Mouse (Mus musculus) lung, postnatal 0 days (tissue): ENCODE measurements at regions not wholly inside any gene's neighbourhood (a gene's known extent, or its start where the extent isn't known, plus 50 kb on each side); places are given as distances from the start of the nearest gene placed in this dataset.

Experiments
- ATAC-seq: fragments of 200-750 bp; cut with Nextera tagmentation; 2 replicates; pipeline ENCODE4 v1.8.0; 2017; ENCODE audit warnings: moderate library complexity
- DNase-seq: peaks from one replicate; pipeline ENCODE4 v3.0.0-alpha.2; 2016; ENCODE audit warnings: low spot score
- H3K27ac ChIP-seq: fragments of 300-500 bp; sonication (generic); 2 replicates; pipeline ENCODE4 v1.5.1; 2014; ENCODE audit warnings: antibody characterized with exemption, mild to moderate bottlenecking, low read length, mixed read lengths
- H3K27me3 ChIP-seq: fragments of 300-500 bp; sonication (generic); replicated peaks from 2 replicates; pipeline ENCODE4 v1.6.1; 2014; ENCODE audit warnings: low read length, mixed read lengths; ENCODE audit not compliant: insufficient read depth
- H3K36me3 ChIP-seq: fragments of 300-500 bp; sonication (generic); 2 replicates; pipeline ENCODE4 v1.6.1; 2014; ENCODE audit warnings: low read length, mixed read lengths; ENCODE audit not compliant: insufficient read depth
- H3K4me1 ChIP-seq: fragments of 300-500 bp; sonication (generic); 2 replicates; pipeline ENCODE4 v1.6.1; 2014; ENCODE audit warnings: antibody characterized with exemption, low read depth, low read length, mixed read lengths; ENCODE audit not compliant: insufficient read depth
- H3K4me2 ChIP-seq: fragments of 300-500 bp; sonication (generic); replicated peaks from 2 replicates; pipeline ENCODE4 v1.6.1; 2014; ENCODE audit warnings: low read depth, mild to moderate bottlenecking, low read length, moderate library complexity, mixed read lengths
- H3K4me3 ChIP-seq: fragments of 300-500 bp; sonication (generic); 2 replicates; pipeline ENCODE4 v1.5.1; 2014; ENCODE audit warnings: low read depth, low read length
- H3K9ac ChIP-seq: fragments of 300-500 bp; sonication (generic); replicated peaks from 2 replicates; pipeline ENCODE4 v1.6.1; 2014; ENCODE audit warnings: low read depth, mild to moderate bottlenecking
- H3K9me3 ChIP-seq: fragments of 300-500 bp; sonication (generic); 2 replicates; pipeline ENCODE4 v1.6.1; 2016; ENCODE audit warnings: low read length, mixed read lengths
- CTCF ChIP-seq: IDR thresholded peaks from 2 replicates; pipeline ENCODE4 v1.5.1; 2016; ENCODE audit warnings: antibody characterized with exemption, mild to moderate bottlenecking
- EP300 ChIP-seq: IDR thresholded peaks from 2 replicates; pipeline ENCODE4 v1.6.1; 2016; ENCODE audit warnings: antibody characterized with exemption, mild to moderate bottlenecking, control low read depth
- WGBS: fragments of 180-500 bp; shearing (Covaris S2); extraction: QIAGEN DNeasy Blood & Tissue Kit; methylation state at CpG from one replicate; pipeline ENCODE4 v1.1.7; 2014; 5-methylcytosine and 5-hydroxymethylcytosine counted together

- no peak overlapping the region for H3K27ac ChIP-seq
- H3K27me3 ChIP-seq = no peaks in the 10 kb centered on the region
- H3K4me2 ChIP-seq = no peak overlapping the region
- no peak overlapping the region for H3K9ac ChIP-seq
- TF ChIP-seq EP300 (no peak), CTCF (no peak)
- no peaks in the 10 kb centered on the region for H3K9me3 ChIP-seq
- DNase-seq (no peak), ATAC-seq (no peak)
- H3K4me3 ChIP-seq = no peak overlapping the region
- H3K4me1 ChIP-seq = no peaks in the 10 kb centered on the region
- WGBS = 80% methylated on average over 7 of the region's 7 CpGs
- no peaks in the 10 kb centered on the region for H3K36me3 ChIP-seq
These were observed 57.8 kb upstream of the Cry1 start for GRCm38 (mm10) chr10:85242701-85243100.

DNA sequence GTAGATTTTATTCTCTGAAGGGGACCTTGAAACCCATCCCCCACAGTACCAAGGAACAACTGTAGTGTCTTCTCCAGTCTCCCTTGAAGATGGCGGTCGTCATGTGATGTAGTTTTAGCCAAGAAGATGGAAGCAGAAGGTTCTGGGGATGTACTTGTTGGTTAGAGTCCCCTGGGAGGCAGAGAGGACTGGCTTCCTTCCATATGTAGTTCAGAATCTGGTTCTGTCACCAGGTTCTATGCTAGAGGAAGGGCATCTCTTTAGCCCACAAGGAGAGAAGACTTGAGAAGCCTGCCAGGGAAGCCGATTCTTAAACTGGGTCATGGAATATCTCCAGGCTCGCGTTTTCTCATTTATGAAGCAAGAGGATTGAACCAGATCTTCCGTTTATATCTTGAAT, 58.7 kb upstream of the Cry1 start:
- DNase-seq (no peak), ATAC-seq (no peak)
- no peak overlapping the region for H3K9ac ChIP-seq
- H3K9me3 ChIP-seq = no peaks in the 10 kb centered on the region
- 86% methylated on average over 6 of the region's 6 CpGs for WGBS
- no peak for TF ChIP-seq CTCF
- no peak for TF ChIP-seq EP300
- H3K27ac ChIP-seq = no peak overlapping the region
- H3K4me3 ChIP-seq = no peak overlapping the region
- H3K36me3 ChIP-seq = no peaks in the 10 kb centered on the region
- no peaks in the 10 kb centered on the region for H3K4me1 ChIP-seq
- no peaks in the 10 kb centered on the region for H3K27me3 ChIP-seq
- H3K4me2 ChIP-seq = no peak overlapping the region

DNA sequence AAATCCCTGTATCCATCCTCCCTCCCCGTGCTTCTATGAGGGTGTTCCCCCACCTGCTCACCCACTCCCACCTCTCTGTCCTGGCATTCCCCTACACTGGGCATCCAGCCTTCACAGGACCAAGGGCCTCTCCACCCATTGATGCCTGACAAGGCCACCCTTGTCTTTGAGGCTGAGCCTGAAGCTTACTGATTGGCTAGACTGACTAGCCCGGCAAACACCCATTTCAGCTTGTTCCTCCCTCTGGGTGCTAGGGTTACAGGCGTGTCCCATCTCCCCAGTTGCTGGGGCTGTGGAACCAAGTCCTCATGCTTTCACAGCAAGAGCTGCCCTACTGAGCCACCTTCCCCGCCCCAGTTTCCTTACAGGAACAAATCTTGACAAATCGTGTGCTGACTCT, 80.9 kb upstream of the Cry1 start:
- no peak overlapping the region for H3K9ac ChIP-seq
- no peak overlapping the region for H3K4me2 ChIP-seq
- no peaks in the 10 kb centered on the region for H3K4me1 ChIP-seq
- H3K4me3 ChIP-seq = no peak overlapping the region
- 22% methylated on average over 5 of the region's 5 CpGs for WGBS
- no peaks in the 10 kb centered on the region for H3K27me3 ChIP-seq
- H3K27ac ChIP-seq = no peak overlapping the region
- TF ChIP-seq CTCF (no peak), EP300 (no peak)
- ATAC-seq (no peak), DNase-seq (no peak)
- no peaks in the 10 kb centered on the region for H3K36me3 ChIP-seq
- no peaks in the 10 kb centered on the region for H3K9me3 ChIP-seq

DNA sequence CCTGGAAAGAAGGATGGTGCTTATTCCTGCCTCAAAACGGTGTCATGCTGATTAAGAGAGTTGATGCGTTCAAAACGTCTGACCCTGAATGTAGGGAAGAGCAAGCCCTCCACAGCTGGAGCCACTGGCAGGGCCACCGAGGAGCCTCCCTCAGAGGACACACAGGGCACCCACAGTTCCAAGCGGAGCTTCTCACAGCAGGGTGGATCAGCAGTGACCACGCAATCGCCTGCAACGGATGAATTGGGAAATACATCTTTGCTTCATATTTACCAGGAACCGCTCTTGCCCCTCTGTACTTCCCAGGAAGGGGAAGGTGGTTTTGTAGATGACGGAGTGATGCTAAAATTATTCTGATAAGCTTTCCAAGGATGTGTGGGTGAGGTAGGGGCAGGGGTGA, 81.3 kb upstream of the Cry1 start:
- ATAC-seq (no peak), DNase-seq (no peak)
- H3K9ac ChIP-seq = no peak overlapping the region
- no peak overlapping the region for H3K4me3 ChIP-seq
- H3K4me1 ChIP-seq = no peaks in the 10 kb centered on the region
- no peak overlapping the region for H3K4me2 ChIP-seq
- WGBS = 19% methylated on average over 10 of the region's 10 CpGs
- TF ChIP-seq EP300 (no peak), CTCF (no peak)
- no peaks in the 10 kb centered on the region for H3K36me3 ChIP-seq
- no peaks in the 10 kb centered on the region for H3K9me3 ChIP-seq
- no peaks in the 10 kb centered on the region for H3K27me3 ChIP-seq
- H3K27ac ChIP-seq = no peak overlapping the region

DNA sequence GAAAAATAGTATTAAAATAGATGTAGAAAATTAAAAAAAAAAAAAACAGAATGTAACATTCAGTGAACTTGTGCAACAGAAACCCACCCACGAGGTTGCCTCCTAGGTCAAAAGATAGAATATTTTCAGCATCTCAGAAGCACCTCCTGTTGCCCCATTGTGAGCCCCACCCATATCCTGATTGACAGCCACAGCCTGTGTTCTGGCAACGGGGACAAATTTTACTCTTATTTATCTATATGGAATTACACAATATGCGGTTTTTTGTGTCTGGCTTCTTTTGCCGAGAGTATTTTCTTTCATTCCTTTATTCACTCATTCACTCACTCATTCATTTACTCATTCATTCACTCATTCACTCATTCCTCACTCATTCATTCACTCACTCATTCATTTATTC, 81.9 kb upstream of the Cry1 start:
- Histone ChIP-seq H3K36me3 (no peaks in the 10 kb centered on the region), H3K4me3 (no peak overlapping the region), H3K27ac (no peak overlapping the region), H3K4me2 (no peak overlapping the region), H3K9ac (no peak overlapping the region), H3K4me1 (no peaks in the 10 kb centered on the region), H3K27me3 (no peaks in the 10 kb centered on the region), H3K9me3 (no peaks in the 10 kb centered on the region)
- no peak for TF ChIP-seq EP300
- TF ChIP-seq CTCF = no peak
- no peak for ATAC-seq
- no peak for DNase-seq
- 64% methylated on average over 4 of the region's 4 CpGs for WGBS

- ATAC-seq = no peak
- H3K36me3 ChIP-seq = no peaks in the 10 kb centered on the region
These were observed 85.3 kb upstream of the Cry1 start for GRCm38 (mm10) chr10:85270209-85270608.

GRCm38 (mm10) chr10:85276793-85277192, 91.9 kb upstream of the Cry1 start:
- DNase-seq (no peak), ATAC-seq (no peak)
- TF ChIP-seq EP300 (no peak), CTCF (no peak)
- Histone ChIP-seq H3K27ac (no peak overlapping the region), H3K9ac (no peak overlapping the region), H3K4me3 (no peak overlapping the region), H3K4me2 (no peak overlapping the region), H3K27me3 (no peaks in the 10 kb centered on the region), H3K4me1 (no peaks in the 10 kb centered on the region), H3K36me3 (no peaks in the 10 kb centered on the region), H3K9me3 (no peaks in the 10 kb centered on the region)
- 81% methylated on average over 2 of the region's 2 CpGs for WGBS

More at GRCm38 (mm10) chr10:85270209-85270608, 85.3 kb upstream of the Cry1 start:
- no peak for DNase-seq
- 78% methylated on average over 6 of the region's 6 CpGs for WGBS
- Histone ChIP-seq H3K4me3 (no peak overlapping the region), H3K9ac (no peak overlapping the region), H3K4me2 (no peak overlapping the region), H3K27ac (no peak overlapping the region), H3K27me3 (no peaks in the 10 kb centered on the region), H3K4me1 (no peaks in the 10 kb centered on the region), H3K9me3 (no peaks in the 10 kb centered on the region)
- TF ChIP-seq CTCF (no peak), EP300 (no peak)
